Mouse (Mus musculus) kidney, adult 2 months (tissue): ENCODE results near the gene Akap10. TPM values are rescaled to one million over a fixed set of nuclear protein-coding genes. Genes with fewer than 3 reads are reported as not detected.
A peak's percentile ranks its signal among the peaks of the same experiment; 100 is the strongest.

Source experiments
- DNase-seq: peaks from one replicate; pipeline ENCODE4 v3.0.0; 2021
- H3K27ac ChIP-seq: fragments of 200-500 bp; 2 replicates; pipeline ENCODE4 v1.5.1; 2012; ENCODE audit warnings: low read depth, low read length, control low read depth, inconsistent platforms; ENCODE audit not compliant: insufficient read depth
- H3K27me3 ChIP-seq: fragments of 200-500 bp; replicated peaks from 2 replicates; pipeline ENCODE4 v1.6.1; 2012; ENCODE audit warnings: mild to moderate bottlenecking, moderate library complexity, low read length, inconsistent platforms; ENCODE audit not compliant: control insufficient read depth, insufficient read depth
- H3K36me3 ChIP-seq: fragments of 200-500 bp; 2 replicates; pipeline ENCODE4 v1.6.1; 2012; ENCODE audit warnings: mild to moderate bottlenecking, moderate library complexity, low read length, inconsistent platforms; ENCODE audit not compliant: control insufficient read depth, insufficient read depth
- H3K4me1 ChIP-seq: fragments of 200-500 bp; 2 replicates; pipeline ENCODE4 v1.6.1; 2011; ENCODE audit warnings: low read length; ENCODE audit not compliant: control insufficient read depth, insufficient read depth
- H3K4me3 ChIP-seq: fragments of 200-500 bp; 2 replicates; pipeline ENCODE4 v1.5.1; 2011; ENCODE audit warnings: mild to moderate bottlenecking, low read depth, low read length, control low read depth; ENCODE audit not compliant: insufficient read depth
- CTCF ChIP-seq: fragments of 200-500 bp; conservative IDR thresholded peaks from 2 replicates; pipeline ENCODE4 v1.5.1; 2011; ENCODE audit warnings: low read depth, mild to moderate bottlenecking, control low read depth, low read length, moderate library complexity, mixed read lengths; ENCODE audit not compliant: insufficient read depth, insufficient read length
- POLR2A ChIP-seq: fragments of 200-500 bp; IDR thresholded peaks from one replicate; pipeline ENCODE4 v1.6.1; 2011; ENCODE audit warnings: low read depth, low read length, control low read depth
- WGBS: fragments of 180-500 bp; shearing (Covaris S2); methylation state at CpG from one replicate; pipeline ENCODE4 v1.1.7; 2018; 5-methylcytosine and 5-hydroxymethylcytosine counted together
- polyA plus RNA-seq: library from polyadenylated mRNA; depleted of rRNA; stranded (reverse); fragments of >200 nt; gene quantifications from 2 replicates; pipeline ENCODE4 v1.2.3, GENCODE M21; 2012

Gene Akap10
- polyA plus RNA-seq, 1 experiment, result 17.2 TPM

DNA sequence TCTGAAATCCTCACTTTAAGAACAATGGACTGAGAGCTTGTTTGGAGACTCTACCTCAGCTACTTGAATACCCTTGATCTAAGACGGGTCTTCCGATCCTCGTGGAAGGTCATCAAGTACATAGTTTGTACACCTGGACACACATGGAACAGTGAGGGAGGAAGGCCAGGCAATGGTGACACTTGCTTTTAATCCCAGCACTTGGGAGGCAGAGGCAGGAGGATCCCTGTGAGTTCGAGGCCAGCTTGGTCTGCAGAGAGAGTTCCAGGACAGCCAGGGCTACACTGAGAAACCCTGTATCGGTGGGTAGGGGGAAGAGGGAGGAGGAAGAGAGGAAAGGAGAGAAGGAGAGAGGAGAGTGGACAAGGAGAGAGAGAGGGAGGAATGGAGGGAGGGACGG lies 25.9 kb upstream of the Akap10 start:
- no peak for DNase-seq
- Histone ChIP-seq H3K36me3 (no peaks in the 10 kb centered on the region), H3K4me3 (no peak overlapping the region), H3K27ac (0 out of 2 replicates have a peak overlapping the region, but pooled peaks have one; percentile 6), H3K4me1 (peaks cover 3% of the 10 kb centered on the region; the same call in 1 of the 2 replicates), H3K27me3 (no peaks in the 10 kb centered on the region; the same call in 1 of the 2 replicates)
- TF ChIP-seq POLR2A, result no peak
- no peak for TF ChIP-seq CTCF
- WGBS, result 80% methylated on average over 6 of the region's 6 CpGs

DNA sequence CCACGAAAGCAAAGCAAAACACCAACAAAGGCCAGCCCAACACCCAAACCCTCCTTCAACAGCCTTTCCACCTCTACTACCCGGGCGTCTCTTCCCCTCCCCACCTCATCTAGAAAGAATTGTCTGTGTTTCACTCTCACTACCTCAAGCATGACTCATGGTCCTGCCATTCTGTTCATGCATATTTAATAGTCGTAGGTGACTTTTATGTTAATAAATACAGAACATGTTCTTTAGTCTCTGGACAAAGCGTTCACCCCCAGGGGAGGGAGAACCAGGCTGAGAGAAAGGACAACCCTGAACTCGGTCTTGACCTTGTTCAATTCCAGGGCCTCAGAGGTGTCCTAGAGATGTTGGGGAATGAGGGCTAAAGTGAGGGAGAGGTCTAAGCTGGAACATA lies 25.1 kb upstream of the Akap10 start:
- WGBS, result 31% methylated on average over 6 of the region's 6 CpGs
- TF ChIP-seq POLR2A (no peak), CTCF (no peak)
- H3K36me3 ChIP-seq, result no peaks in the 10 kb centered on the region
- H3K27me3 ChIP-seq, result no peaks in the 10 kb centered on the region; the same call in 1 of the 2 replicates
- DNase-seq, result peak; percentile 65
- H3K27ac ChIP-seq, result peak overlapping the region; percentile 62; the same call in 1 of the 2 replicates
- H3K4me1 ChIP-seq, result peaks cover 3% of the 10 kb centered on the region; the same call in 1 of the 2 replicates
- H3K4me3 ChIP-seq, result no peak overlapping the region

DNA sequence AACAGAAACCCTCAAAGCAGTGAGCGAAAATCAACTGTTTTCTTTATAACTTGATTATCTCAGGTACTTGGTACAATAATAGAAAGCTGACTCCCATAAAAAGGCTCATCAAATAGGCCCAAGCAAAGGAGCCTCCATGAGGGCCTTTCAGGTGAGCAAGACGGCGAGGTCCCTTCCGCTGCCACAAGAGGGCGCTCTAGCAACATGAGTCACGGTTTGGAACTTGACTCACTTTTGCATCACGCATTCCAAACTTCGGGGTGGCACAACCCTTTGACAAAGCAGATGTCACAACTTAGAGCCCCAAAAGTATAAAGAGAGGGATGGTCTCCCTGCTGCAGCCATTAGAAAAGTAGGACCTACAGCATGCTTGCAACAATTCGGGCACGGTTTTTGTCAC lies 20.6 kb upstream of the Akap10 start:
- 16% methylated on average over 10 of the region's 10 CpGs for WGBS

DNA sequence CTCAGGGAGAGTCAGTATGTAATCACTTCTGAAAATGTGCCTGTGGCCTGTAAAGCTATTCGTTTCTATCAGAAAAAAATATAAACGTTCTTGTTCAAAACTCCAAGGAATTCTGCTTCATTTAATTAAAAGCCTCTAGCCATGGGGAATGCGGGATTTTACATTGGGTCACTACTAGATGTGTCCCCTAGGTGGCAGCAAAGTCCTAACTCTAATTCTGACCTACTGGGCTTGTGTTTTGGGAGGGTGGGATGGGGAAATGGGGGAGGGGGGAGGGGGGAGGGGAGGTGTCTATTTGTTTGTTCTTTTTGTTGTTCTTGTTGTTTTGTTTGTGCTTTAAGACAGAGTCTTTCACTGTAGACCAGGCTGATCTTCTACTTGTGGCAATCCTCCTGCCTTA lies 19.3 kb upstream of the Akap10 start:
- peak; percentile 60 for DNase-seq
- TF ChIP-seq POLR2A, result no peak
- peak; percentile 39; the same call in 1 of the 2 replicates for TF ChIP-seq CTCF
- Histone ChIP-seq H3K27me3 (no peaks in the 10 kb centered on the region), H3K27ac (no peak overlapping the region), H3K4me1 (no peaks in the 10 kb centered on the region), H3K4me3 (no peak overlapping the region), H3K36me3 (no peaks in the 10 kb centered on the region)
- under 1% methylated on average over 3 of the region's 3 CpGs for WGBS

More for the DNA sequence above, 20.6 kb upstream of the Akap10 start:
- Histone ChIP-seq H3K27me3 (no peaks in the 10 kb centered on the region), H3K4me1 (0 out of 2 replicates have a peak, but pooled peaks cover 3% of the 10 kb centered on the region), H3K27ac (no peak overlapping the region), H3K36me3 (no peaks in the 10 kb centered on the region), H3K4me3 (no peak overlapping the region)
- peak; percentile 82 for DNase-seq
- TF ChIP-seq CTCF, result peak; percentile 90
- TF ChIP-seq POLR2A, result no peak

DNA sequence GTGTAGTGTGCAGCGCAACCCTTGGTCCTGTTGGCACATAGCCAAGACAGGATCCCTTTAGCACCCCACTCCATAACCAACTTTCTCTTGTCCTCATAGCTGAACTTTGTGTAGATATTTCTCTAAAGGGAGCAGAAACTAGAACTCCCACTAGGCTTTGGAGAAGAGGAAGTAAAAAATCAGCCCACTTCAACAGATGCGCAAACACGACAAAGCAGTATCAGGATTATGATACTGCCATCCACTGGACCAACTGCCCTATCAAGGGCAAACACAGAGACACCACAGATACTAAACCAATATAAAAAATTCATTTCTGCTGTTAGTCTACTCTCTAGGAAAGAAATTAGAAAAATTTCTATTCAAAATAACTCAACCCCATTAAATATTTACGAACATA lies 16.6 kb upstream of the Akap10 start:
- Histone ChIP-seq H3K4me1 (no peaks in the 10 kb centered on the region), H3K4me3 (no peak overlapping the region), H3K36me3 (no peaks in the 10 kb centered on the region), H3K27ac (no peak overlapping the region), H3K27me3 (no peaks in the 10 kb centered on the region)
- TF ChIP-seq POLR2A (no peak), CTCF (no peak)
- 92% methylated on average over 4 of the region's 4 CpGs for WGBS
- DNase-seq, result no peak

DNA sequence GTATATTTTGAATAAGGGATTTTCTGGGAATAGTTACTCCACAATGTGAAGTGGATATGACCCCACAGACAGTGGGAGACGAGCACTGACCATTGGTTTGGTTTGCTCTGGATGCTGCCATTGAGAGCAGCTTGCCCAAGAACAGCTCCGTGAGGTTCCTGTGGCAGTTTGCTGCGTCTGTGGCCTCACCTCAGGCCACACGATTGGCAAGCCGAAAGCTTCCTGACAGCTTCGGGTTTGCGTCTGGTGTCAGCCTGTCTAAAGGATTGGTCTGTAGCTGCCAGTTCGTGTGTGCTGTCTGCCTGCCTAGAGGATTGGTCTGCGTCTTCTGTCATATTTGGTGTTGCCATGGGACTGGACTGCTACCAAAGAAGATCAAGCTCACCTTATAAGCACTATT lies 14.4 kb upstream of the Akap10 start:
- Histone ChIP-seq H3K27ac (no peak overlapping the region), H3K27me3 (no peaks in the 10 kb centered on the region), H3K36me3 (no peaks in the 10 kb centered on the region), H3K4me1 (no peaks in the 10 kb centered on the region), H3K4me3 (no peak overlapping the region)
- WGBS, result 86% methylated on average over 9 of the region's 9 CpGs
- TF ChIP-seq CTCF (no peak), POLR2A (no peak)
- DNase-seq, result no peak

DNA sequence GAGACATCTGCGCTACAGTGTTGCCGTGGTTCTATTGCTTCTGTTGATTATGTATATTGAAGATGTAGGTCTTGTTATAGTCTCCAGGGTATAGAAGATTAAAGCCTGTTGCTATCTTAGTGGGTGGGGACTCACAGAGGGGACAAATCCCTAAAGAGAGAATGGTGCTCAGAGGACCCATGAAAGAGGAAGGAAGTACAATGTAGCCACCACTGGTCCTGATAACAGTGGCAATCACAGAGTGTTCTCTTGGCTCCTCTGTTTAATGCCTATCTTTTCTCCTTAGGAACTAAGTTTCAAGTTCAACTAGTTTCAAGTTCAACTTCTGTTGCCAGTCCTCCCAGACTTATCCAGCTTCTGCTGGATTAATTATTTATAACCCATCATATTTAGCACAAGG lies 12.9 kb upstream of the Akap10 start:
- no peaks in the 10 kb centered on the region for H3K36me3 ChIP-seq
- no peak for DNase-seq
- WGBS, result 87% methylated on average over 2 of the region's 2 CpGs
- TF ChIP-seq CTCF (no peak), POLR2A (no peak)
- no peaks in the 10 kb centered on the region for H3K27me3 ChIP-seq
- H3K4me3 ChIP-seq, result no peak overlapping the region
- 0 out of 2 replicates have a peak, but pooled peaks cover under 1% of the 10 kb centered on the region for H3K4me1 ChIP-seq
- H3K27ac ChIP-seq, result no peak overlapping the region
